Mouse (Mus musculus): ENCODE measurements around the gene Fut11. TPM values are rescaled to one million over a fixed set of nuclear protein-coding genes. Genes with fewer than 3 reads are reported as not detected.

The Fut11 gene
- total RNA-seq, 2 experiments from 2014 or later, result 4.9 to 12.5 TPM

GRCm38 (mm10) chr14:20713832-20714231 is 19.1 kb downstream of the Fut11 start:
- ATAC-seq (ENCODE audit: poor library complexity, severe bottlenecking), result no peak

- no peak for ATAC-seq (ENCODE audit: poor library complexity, severe bottlenecking)
Observed at GRCm38 (mm10) chr14:20718443-20718842, 23.7 kb downstream of the Fut11 start.

- ATAC-seq (ENCODE audit: poor library complexity, severe bottlenecking), result no peak
Observed at GRCm38 (mm10) chr14:20719767-20720166, 25.0 kb downstream of the Fut11 start.

GRCm38 (mm10) chr14:20721371-20721770 is 26.6 kb downstream of the Fut11 start:
- ATAC-seq (ENCODE audit: poor library complexity, severe bottlenecking), result no peak

GRCm38 (mm10) chr14:20723006-20723405 is 28.2 kb downstream of the Fut11 start:
- no peak for ATAC-seq (ENCODE audit: poor library complexity, severe bottlenecking)

GRCm38 (mm10) chr14:20724043-20724442 is 29.3 kb downstream of the Fut11 start:
- peak; percentile 54 for ATAC-seq (ENCODE audit: poor library complexity, severe bottlenecking)

- no peak for ATAC-seq (ENCODE audit: poor library complexity, severe bottlenecking)
Observed at GRCm38 (mm10) chr14:20725660-20726339, 31.0 kb downstream of the Fut11 start.

- no peak for ATAC-seq (ENCODE audit: poor library complexity, severe bottlenecking)
Observed at GRCm38 (mm10) chr14:20729871-20730270, 35.1 kb downstream of the Fut11 start.

- peak; percentile 47 for ATAC-seq (ENCODE audit: poor library complexity, severe bottlenecking)
Observed at GRCm38 (mm10) chr14:20730853-20731602, 36.3 kb downstream of the Fut11 start.

GRCm38 (mm10) chr14:20733041-20733951 is 38.5 kb downstream of the Fut11 start:
- ATAC-seq (ENCODE audit: poor library complexity, severe bottlenecking), result 0 out of 2 replicates have a peak, but pooled peaks have one; percentile 13

- peak; percentile 93 for ATAC-seq (ENCODE audit: poor library complexity, severe bottlenecking)
Observed at GRCm38 (mm10) chr14:20733952-20734774, 39.4 kb downstream of the Fut11 start, which contains the start of gene Ndst2. TSS of gene Ndst2 (minus strand) at chr14:20734562.

- ATAC-seq (ENCODE audit: poor library complexity, severe bottlenecking), result no peak
Observed at GRCm38 (mm10) chr14:20735052-20735451, 40.3 kb downstream of the Fut11 start.

- no peak for ATAC-seq (ENCODE audit: poor library complexity, severe bottlenecking)
Observed at GRCm38 (mm10) chr14:20735892-20736390, 41.2 kb downstream of the Fut11 start.

- ATAC-seq (ENCODE audit: poor library complexity, severe bottlenecking), result peak; percentile 49
Observed at GRCm38 (mm10) chr14:20737306-20737705, 42.5 kb downstream of the Fut11 start.

- ATAC-seq (ENCODE audit: poor library complexity, severe bottlenecking), result no peak
Observed at GRCm38 (mm10) chr14:20738511-20738910, 43.7 kb downstream of the Fut11 start.

- ATAC-seq (ENCODE audit: poor library complexity, severe bottlenecking), result no peak
Observed at GRCm38 (mm10) chr14:20741301-20741700, 46.5 kb downstream of the Fut11 start.

GRCm38 (mm10) chr14:20743614-20744013 is 48.8 kb downstream of the Fut11 start:
- no peak for ATAC-seq (ENCODE audit: poor library complexity, severe bottlenecking)

- no peak for ATAC-seq (ENCODE audit: poor library complexity, severe bottlenecking)
Observed at GRCm38 (mm10) chr14:20746935-20747334, 52.2 kb downstream of the Fut11 start.

GRCm38 (mm10) chr14:20748388-20748787 is 53.6 kb downstream of the Fut11 start:
- no peak for ATAC-seq (ENCODE audit: poor library complexity, severe bottlenecking)

- ATAC-seq (ENCODE audit: poor library complexity, severe bottlenecking), result no peak
Observed at GRCm38 (mm10) chr14:20749494-20750051, 54.8 kb downstream of the Fut11 start.
